Mouse (Mus musculus) layer of hippocampus, postnatal 25 days (tissue): ENCODE measurements around the gene Olfr1260. TPM values are rescaled to one million over a fixed set of nuclear protein-coding genes. Genes with fewer than 3 reads are reported as not detected.

Source experiments
- DNase-seq, 2 experiments: peaks; one replicate each; pipeline ENCODE4 v3.0.0; 2022; ENCODE audit warnings: mixed read lengths in 2 of 2, low spot score in 1 of 2; ENCODE audit errors: extremely low spot score in 1 of 2
- total RNA-seq, 2 experiments: library from RNA; stranded (reverse); gene quantifications; 2 replicates each; pipeline ENCODE4 v1.2.3; 2021

Olfr1260 gene
- total RNA-seq: not detected

DNA sequence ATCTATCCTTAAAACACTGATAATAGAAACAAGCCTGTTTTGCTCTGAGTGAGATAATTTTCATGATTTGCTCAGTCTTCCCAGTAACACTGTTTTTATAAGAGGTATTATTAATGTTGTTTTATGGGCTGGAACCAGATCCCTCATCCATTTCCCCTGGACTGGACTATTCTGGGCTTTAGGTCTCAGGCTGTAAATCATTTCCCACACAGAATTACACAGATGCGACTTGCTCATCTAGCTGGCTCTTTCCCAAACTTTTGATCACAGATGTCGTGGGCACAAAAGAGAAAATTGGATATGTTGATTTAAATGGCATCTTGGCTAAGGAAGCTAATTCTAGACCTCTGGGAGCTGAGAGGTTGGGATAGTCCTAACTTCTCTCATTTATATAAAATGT, at the start of gene Olfr1260:
Gene Olfr1260 (plus strand): TSS at position 157 of the 400 bp plus-strand sequence.
- no peak for DNase-seq

DNA sequence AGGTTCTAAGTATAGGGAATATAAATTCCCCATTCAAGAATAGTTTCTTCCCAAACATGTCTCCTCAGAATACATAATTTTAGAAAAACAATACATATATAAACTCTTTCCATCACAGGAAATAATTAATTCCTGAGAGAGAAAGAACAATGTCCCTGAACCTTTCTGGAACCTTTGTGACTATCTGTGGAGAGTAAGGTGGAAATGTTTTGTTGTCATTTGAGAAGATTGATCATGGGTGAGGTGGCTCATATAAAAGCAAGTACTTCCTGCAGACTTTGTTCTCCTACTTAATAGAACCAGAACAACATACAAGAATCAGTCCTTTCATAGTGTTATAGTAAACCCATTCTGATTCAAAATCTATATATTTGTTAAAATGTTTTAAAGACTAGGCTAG, 47.1 kb upstream of the Olfr1260 start, which contains the start of gene Olfr1258:
Gene Olfr1258 (plus strand): TSS at position 301 of the 400 bp plus-strand sequence.
- no peak for DNase-seq

DNA sequence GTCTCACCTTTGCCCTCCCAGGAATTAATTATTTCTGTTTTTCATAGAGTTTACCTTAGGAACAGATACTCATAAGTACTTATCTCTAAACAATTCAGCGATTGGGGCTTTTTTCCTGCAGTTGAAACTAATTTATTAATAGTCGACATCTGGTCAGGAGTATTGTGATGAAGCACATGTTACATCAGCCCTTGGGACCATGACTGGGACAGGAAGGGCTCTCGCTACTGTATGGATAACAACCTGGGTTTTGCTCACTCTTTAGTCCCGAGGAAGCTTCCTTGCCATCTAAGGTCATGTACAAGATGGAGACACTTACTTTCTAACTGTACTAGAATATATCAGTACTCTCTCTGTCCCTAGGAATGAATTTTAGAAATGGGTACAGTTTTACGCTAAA, 25.6 kb upstream of the Olfr1260 start, which contains the start of gene Olfr1259:
Gene Olfr1259 (minus strand): TSS at position 101 of the 400 bp plus-strand sequence.
- no peak for DNase-seq

DNA sequence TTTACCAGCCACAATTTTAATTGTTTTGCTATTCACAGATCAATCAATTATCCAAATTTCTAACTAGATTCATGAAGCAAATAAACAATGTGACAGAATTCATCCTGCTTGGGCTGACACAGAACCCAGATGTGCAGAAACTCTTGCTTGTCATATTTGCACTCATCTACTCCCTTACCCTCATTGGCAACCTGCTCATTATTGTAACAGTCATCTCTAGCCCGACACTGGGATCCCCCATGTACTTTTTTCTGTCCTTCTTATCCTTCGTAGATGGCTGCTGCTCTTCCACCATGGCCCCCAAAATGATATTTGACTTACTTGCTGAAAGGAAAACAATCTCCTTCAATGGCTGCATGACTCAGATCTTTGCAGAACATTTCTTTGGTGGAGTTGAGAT, 3.6 kb downstream of the Olfr1260 start:
- no peak for DNase-seq

DNA sequence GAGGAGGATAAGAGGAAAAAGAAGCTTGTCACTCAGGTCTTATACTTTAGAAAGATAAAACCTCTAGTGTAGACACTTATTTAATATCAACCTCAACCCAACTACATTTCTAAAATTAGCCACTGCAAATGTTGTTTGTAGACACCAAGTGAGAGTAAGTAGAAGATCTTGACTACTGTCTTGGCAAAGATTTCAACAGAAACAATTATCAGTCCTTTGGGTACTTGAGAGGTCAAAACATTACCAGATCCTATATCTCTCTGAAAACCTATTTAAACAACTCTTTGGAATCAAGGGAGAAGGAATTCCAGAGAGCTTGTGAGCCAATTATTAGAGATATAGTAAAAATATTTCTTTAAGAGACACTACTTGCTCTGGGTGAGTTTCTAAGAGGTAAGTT, 16.8 kb downstream of the Olfr1260 start, which contains the start of gene Olfr1261:
Gene Olfr1261 (plus strand): TSS at position 301 of the 400 bp plus-strand sequence.
- DNase-seq: no peak

DNA sequence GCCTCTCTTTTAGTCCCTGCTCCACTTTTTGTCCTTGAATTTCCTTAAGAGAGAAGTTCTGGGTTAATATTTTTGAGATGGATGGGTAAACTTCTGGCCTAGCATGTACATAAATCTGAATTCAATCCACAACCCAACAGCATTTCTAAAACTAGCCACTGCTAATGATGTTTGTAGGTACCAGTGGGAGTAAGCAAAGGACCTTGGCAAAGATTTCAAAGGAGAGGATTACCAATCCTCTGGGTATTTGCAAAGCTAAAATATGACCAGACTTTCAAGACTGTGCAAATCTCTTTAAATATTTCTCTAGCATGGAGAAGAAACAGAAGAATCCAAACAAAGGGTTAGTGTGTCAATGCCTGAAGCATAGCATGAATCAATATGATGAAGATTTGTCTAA, 25.7 kb downstream of the Olfr1260 start, which contains the start of gene Olfr1262:
Gene Olfr1262 (plus strand): TSS at position 301 of the 400 bp plus-strand sequence.
- no peak for DNase-seq

DNA sequence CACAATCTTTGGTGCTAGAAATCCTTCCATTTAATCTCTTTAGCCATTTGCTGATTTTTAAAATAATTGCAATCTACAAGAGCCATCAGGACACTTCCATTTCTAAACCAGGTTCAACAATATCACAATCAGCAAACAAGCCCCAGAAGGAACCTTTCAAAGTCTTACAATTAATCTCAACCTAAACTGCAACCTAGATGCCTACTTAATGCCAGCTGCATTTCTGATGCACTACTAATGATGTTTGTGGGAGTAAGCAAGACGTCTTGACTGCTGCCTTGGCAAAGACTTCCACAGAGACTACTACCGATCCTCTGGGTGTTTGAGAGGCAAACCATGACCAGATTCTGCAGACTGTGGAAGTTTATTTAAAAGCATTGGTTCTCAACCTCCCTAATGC, 37.7 kb downstream of the Olfr1260 start, which contains the start of gene Olfr1263:
Gene Olfr1263 (plus strand): TSS at position 301 of the 400 bp plus-strand sequence.
- no peak for DNase-seq

DNA sequence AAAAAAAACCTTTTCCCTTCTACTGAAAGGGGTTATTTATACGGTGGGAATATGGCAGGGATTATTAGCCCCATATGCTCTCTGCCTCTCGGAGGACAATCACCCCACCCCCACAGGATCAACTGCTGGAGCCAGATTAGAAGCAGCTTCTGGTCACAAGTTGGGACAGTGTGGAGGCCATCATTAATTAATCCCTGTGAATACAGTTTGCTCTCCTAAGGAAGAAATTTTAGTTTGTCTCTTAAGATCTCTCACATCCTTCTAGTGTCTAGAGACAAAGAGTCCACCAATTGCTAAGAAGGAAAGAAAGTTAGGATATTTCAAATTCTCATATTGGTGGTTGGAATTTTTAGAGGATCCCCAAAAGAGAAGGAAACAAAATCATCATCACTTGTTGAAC, 51.3 kb downstream of the Olfr1260 start, which contains the start of gene Olfr1264:
Gene Olfr1264 (minus strand): TSS at position 101 of the 400 bp plus-strand sequence.
- no peak for DNase-seq

Other genes starting within 250 kb of the Olfr1260 start
- not detected for gene Olfr1252, start 249.3 kb upstream of the Olfr1260 start, total RNA-seq
- not detected for gene Olfr1253, start 217.2 kb upstream of the Olfr1260 start, total RNA-seq
- not detected for gene Olfr1254, start 180.7 kb upstream of the Olfr1260 start, total RNA-seq
- gene Olfr1255, start 162.3 kb upstream of the Olfr1260 start, total RNA-seq: not detected
- not detected for gene Olfr1256, start 132.8 kb upstream of the Olfr1260 start, total RNA-seq
- gene Olfr48, start 126.1 kb upstream of the Olfr1260 start, total RNA-seq: not detected
- gene Olfr1257, start 95.9 kb upstream of the Olfr1260 start, total RNA-seq: not detected
- gene Olfr1258, start 47.0 kb upstream of the Olfr1260 start, total RNA-seq: not detected
- gene Olfr1259, start 25.7 kb upstream of the Olfr1260 start, total RNA-seq: not detected
- gene Olfr1261, start 16.9 kb downstream of the Olfr1260 start, total RNA-seq: not detected
- gene Olfr1262, start 25.8 kb downstream of the Olfr1260 start, total RNA-seq: not detected
- gene Olfr1263, start 37.8 kb downstream of the Olfr1260 start, total RNA-seq: not detected
- not detected for gene Olfr1264, start 51.2 kb downstream of the Olfr1260 start, total RNA-seq
- gene Olfr1265, start 61.0 kb downstream of the Olfr1260 start, total RNA-seq: not detected
- not detected for gene Olfr140, start 89.3 kb downstream of the Olfr1260 start, total RNA-seq
- gene Olfr1269, start 147.1 kb downstream of the Olfr1260 start, total RNA-seq: not detected
- gene Olfr32, start 168.0 kb downstream of the Olfr1260 start, total RNA-seq: not detected
- gene Olfr1270, start 178.8 kb downstream of the Olfr1260 start, total RNA-seq: not detected